Mouse (Mus musculus): ENCODE data around the gene Olfr169. TPM values are rescaled to one million over a fixed set of nuclear protein-coding genes. Genes with fewer than 3 reads are reported as not detected.
"Not testable (repeated sequence)": the region's sequence is repeated elsewhere in the genome, so short reads cannot be mapped to it uniquely, and the experiment has no call there.

The Olfr169 gene
- not detected for total RNA-seq (2021)
- long read RNA-seq, experiment 1 = 0 reads
- long read RNA-seq, experiment 2 = 0 reads

DNA sequence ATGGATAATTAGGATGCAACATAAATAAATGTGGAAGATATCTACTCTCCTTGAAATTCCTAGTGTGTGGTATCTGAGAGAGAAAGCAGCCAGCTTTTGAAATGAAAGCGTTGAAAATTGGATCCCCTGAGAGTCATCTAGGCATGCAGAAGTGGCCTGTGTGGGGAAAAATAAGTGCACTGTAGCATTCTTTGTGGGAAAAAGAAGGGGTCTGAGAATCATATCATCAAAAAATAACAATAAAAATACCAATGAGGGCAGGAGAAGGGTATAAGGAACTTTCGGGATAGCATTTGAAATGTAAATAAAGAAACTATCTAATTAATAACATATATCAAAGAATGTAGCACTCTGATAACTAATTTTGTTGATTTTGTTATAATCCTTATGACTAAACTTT is at the start of gene Olfr169:
Olfr169 (minus strand) TSS at position 101 of the 400 bp plus-strand sequence.
- intact Hi-C loops (cut with DNase I); DNase-seq: not testable (repeated sequence)

DNA sequence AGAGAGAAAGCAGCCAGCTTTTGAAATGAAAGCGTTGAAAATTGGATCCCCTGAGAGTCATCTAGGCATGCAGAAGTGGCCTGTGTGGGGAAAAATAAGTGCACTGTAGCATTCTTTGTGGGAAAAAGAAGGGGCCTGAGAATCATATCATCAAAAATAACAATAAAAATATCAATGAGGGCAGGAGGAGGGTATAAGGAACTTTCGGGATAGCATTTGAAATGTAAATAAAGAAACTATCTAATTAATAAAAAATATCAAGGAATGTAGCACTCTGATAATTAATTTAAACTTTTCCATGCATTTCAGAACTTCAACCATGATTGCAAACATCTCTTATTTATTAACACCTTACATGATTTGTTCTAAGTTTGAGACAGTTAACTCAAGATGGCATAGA is 40.2 kb upstream of the Olfr169 start, which contains the start of gene Olfr170:
Olfr170 (minus strand) TSS at position 101 of the 400 bp plus-strand sequence.
- intact Hi-C loops (cut with DNase I); DNase-seq: not testable (repeated sequence)

DNA sequence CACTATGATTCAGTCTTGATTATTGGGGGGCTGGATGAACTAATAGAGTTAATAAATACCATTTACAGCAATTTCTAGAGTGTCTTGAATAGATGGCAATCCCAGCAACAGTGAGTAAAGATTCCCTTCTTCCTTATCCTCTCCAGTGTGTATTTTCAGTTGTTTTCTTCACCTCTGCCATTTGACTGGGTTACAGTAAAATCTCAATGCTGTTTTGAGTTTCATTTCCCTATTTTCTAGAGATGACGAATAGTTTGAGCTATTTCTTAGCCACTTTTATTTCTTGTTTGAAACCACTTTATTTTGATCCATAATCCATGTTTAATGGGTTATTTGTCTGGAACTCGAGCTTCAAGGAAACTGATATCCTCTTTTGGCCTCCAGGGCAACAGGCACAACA is 31.6 kb upstream of the Olfr169 start:
- intact Hi-C loops (cut with DNase I) = no loop called here

DNA sequence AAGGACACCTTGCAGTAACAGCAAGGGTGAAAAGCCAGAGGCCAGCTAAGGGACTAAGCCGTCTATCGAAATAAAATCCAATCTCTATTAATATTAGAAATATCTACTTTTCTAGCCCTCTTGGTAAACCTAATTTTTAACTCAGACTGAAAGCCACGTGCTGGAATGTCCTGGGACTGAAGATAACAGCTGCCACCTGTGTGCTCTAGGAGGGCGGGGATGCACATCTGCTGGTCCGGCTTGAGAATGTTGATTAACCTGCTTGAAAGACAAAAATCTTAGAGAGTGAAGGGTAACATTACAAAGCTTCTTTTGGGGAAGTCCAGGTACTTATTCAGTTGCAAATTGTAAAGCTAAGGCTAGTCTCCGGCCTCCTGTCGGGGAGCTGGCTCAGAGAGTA is 18.2 kb downstream of the Olfr169 start:
- DNase-seq; intact Hi-C loops (cut with DNase I): not testable (repeated sequence)

More for the DNA sequence above, 31.6 kb upstream of the Olfr169 start:
- no peak for DNase-seq

DNA sequence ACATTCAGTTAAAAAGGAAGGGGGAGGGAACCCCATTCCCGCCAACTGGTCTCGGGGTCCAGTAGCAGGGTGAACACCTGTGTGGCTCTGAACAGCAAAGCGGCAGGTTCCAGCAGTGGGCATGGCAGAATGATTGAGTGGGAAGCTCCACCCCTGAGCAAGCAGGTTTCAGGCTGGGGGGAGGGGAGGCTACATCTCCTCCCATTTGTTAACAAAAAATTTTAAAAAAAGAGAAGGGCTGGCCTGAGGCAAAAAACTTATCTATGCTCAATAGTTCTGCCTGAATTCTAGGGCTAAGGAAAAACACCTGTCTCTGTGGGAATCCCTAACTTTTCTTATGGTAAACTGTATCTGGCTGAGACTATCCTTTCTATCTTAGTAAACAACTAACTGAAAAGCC is 19.4 kb downstream of the Olfr169 start:
- intact Hi-C loops (cut with DNase I); DNase-seq: not testable (repeated sequence)

DNA sequence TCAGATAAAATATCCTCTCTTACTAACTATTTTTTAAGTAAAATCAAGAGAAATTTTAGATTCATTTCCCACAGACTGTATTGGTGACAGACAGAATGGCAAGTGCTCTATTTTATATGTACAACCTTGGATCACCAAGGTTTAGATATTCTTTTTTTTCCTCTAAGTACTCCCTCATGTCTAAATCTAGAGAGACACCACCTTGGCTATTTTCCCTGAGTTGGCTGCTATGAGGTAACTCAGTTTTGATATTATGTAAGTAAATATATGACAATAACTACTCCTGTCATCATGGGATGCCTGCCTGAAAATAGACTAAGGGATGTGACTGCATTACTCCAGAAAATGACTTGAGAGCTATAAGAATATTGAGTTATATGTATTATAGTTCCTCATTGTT is 36.2 kb downstream of the Olfr169 start, which contains the start of gene Olfr168:
Olfr168 (minus strand) TSS at position 101 of the 400 bp plus-strand sequence.
- intact Hi-C loops (cut with DNase I) = no loop called here
- no peak for DNase-seq

DNA sequence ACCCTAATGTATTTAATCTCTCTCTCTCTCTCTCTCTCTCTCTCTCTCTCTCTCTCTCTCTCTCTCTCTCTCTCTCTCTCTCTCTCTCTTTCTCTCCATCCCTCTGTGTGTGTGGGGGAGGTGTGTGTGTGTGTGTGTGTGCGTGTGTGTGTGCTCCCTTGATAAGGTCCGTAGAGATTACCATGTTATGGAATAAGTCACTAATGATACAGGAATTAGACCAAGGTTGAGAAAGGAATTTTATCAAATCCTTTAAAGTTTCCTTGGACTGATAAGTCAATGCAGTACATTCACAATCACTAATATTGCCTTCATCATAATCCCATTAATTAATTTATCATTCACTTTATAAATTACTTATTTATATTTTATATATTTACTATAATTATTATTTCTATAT is 49.4 kb downstream of the Olfr169 start, which contains the start of gene Olfr167:
Olfr167 (minus strand) TSS at position 101 of the 400 bp plus-strand sequence.
- intact Hi-C loops (cut with DNase I) = no loop called here
- DNase-seq = no peak

Other genes with a start within 250 kb of the Olfr169 start
- not detected for gene Olfr165, start 148.7 kb downstream of the Olfr169 start, total RNA-seq (2021)
- gene Olfr166, start 88.1 kb downstream of the Olfr169 start, total RNA-seq (2021) = not detected
- gene Olfr167, start 49.5 kb downstream of the Olfr169 start, total RNA-seq (2021) = not detected
- not detected for gene Olfr168, start 36.3 kb downstream of the Olfr169 start, total RNA-seq (2021)
- gene Olfr170, start 40.1 kb upstream of the Olfr169 start, total RNA-seq (2021) = not detected
- gene Olfr171, start 58.1 kb upstream of the Olfr169 start, total RNA-seq (2021) = not detected
- gene Lamp3, start 134.6 kb upstream of the Olfr169 start, total RNA-seq (2021) = not detected
- under 1 TPM; 0.10 to 0.57 TPM for gene B3gnt5, start 188.4 kb upstream of the Olfr169 start, total RNA-seq (2021)

All from gastrocnemius, postnatal 36 days (tissue).